Mouse (Mus musculus) liver, embryonic 14.5 days (tissue): Measurements from ENCODE around the gene Bcor. TPM values are rescaled to one million over a fixed set of nuclear protein-coding genes. Genes with fewer than 3 reads are reported as not detected.

Experiments
- ATAC-seq: fragments of 200-750 bp; cut with Nextera tagmentation; 2 replicates; pipeline ENCODE4 v1.8.0; 2017; ENCODE audit warnings: moderate number of reproducible peaks, mild to moderate bottlenecking, moderate library complexity; ENCODE audit not compliant: insufficient read depth
- DNase-seq, 3 experiments: peaks; one replicate each; pipeline ENCODE4 v3.0.0-alpha.2; 2012 to 2013; ENCODE audit warnings: low read depth in 3 of 3, low spot score in 3 of 3
- H3K27ac ChIP-seq: fragments of 300-500 bp; sonication (generic); 2 replicates; pipeline ENCODE4 v1.5.1; 2014; ENCODE audit warnings: moderate library complexity, mild to moderate bottlenecking, control low read depth, inconsistent platforms
- H3K27me3 ChIP-seq: fragments of 300-500 bp; sonication (generic); 2 replicates; pipeline ENCODE4 v1.6.1; 2014; ENCODE audit warnings: mild to moderate bottlenecking, low read length, moderate library complexity; ENCODE audit not compliant: control insufficient read depth, insufficient read depth
- H3K36me3 ChIP-seq: fragments of 300-500 bp; sonication (generic); replicated peaks from 2 replicates; pipeline ENCODE4 v1.6.1; 2014; ENCODE audit warnings: low read depth; ENCODE audit not compliant: control insufficient read depth, insufficient read depth
- H3K4me1 ChIP-seq, 2 experiments: fragments of 200-500 bp in 1 of 2; fragments of 300-500 bp in 1 of 2; sonication (generic) in 1 of 2; replicated peaks; 2 replicates each; pipeline ENCODE4 v1.6.1; 2012 to 2014; ENCODE audit warnings: antibody characterized with exemption in 1 of 2, inconsistent platforms in 1 of 2, low read length in 1 of 2; ENCODE audit not compliant: control insufficient read depth in 2 of 2, insufficient read depth in 2 of 2
- H3K4me2 ChIP-seq: fragments of 300-500 bp; sonication (generic); 2 replicates; pipeline ENCODE4 v1.6.1; 2014; ENCODE audit warnings: low read depth, mild to moderate bottlenecking, control low read depth, moderate library complexity
- H3K4me3 ChIP-seq, 2 experiments: fragments of 200-500 bp in 1 of 2; fragments of 300-500 bp in 1 of 2; sonication (generic) in 1 of 2; 2 replicates each; pipeline ENCODE4 v1.5.1; 2012 to 2014; ENCODE audit warnings: low read depth in 2 of 2, low read length in 2 of 2, mild to moderate bottlenecking in 2 of 2, control low read depth in 1 of 2, inconsistent platforms in 1 of 2, moderate library complexity in 1 of 2; ENCODE audit not compliant: insufficient read depth in 1 of 2
- H3K9ac ChIP-seq: fragments of 300-500 bp; sonication (generic); replicated peaks from 2 replicates; pipeline ENCODE4 v1.6.1; 2014; ENCODE audit warnings: mild to moderate bottlenecking, control low read depth, moderate library complexity
- H3K9me3 ChIP-seq: fragments of 300-500 bp; sonication (generic); 2 replicates; pipeline ENCODE4 v1.6.1; 2016; ENCODE audit warnings: low read length, mixed read lengths; ENCODE audit not compliant: control insufficient read depth
- CTCF ChIP-seq: IDR thresholded peaks from 2 replicates; pipeline ENCODE4 v1.5.1; 2016; ENCODE audit warnings: antibody characterized with exemption, low read depth, control low read depth
- EP300 ChIP-seq: IDR thresholded peaks from 2 replicates; pipeline ENCODE4 v1.6.1; 2016; ENCODE audit warnings: antibody characterized with exemption, low read depth
- WGBS: fragments of 180-500 bp; shearing (Covaris S2); extraction: QIAGEN DNeasy Blood & Tissue Kit; methylation state at CpG from one replicate; pipeline ENCODE4 v1.1.7; 2014; ENCODE audit not compliant: insufficient replicate concordance; 5-methylcytosine and 5-hydroxymethylcytosine counted together
- polyA plus RNA-seq, 2 experiments: library from polyadenylated mRNA; depleted of rRNA in 1 of 2; stranded (reverse) in 1 of 2; unstranded in 1 of 2; fragments of >200 nt; fragmentation: Nextera tagmentation in 1 of 2; extraction: Ambion mirVana in 1 of 2; gene quantifications; 2 replicates each; pipeline versions ENCODE4 v1.2.1 to v1.2.3; 2012 to 2014

The Bcor gene
- polyA plus RNA-seq, 2 experiments, result 4.6 to 4.7 TPM

DNA sequence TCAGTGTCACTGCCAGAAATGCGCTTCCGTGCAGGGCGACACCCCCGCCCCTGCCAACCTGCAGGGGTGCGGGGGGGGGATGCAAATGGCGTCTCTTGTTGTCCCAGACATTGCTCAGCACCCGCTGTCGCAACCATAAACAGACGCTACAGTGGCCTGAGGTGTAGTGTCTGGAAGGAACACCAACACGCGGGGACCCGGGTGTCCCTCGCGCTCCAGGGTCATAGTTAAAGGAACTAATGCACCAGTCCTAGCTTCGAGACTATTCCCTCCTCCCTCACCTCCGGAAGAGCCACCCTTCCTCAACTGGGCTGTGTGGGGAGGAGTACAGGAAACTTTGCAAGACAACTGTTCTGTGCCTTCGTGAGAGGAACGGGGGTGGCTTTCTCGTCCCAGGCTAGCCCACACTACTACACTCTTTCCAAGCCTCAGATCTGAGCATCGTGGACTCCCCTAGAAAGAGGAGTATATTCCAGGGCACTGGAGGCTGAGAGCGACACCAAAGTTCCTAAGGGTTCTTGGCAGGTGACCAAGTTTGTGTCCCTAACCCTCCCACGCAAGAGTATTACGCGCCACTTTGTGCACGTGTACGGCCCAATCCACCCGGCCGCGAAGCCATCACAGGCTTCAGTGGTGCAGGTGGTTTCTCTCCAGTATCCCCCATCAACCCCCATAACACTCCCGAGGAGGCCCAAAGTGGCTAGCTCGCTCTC lies 1.2 kb downstream of the Bcor start:
- no peak overlapping the region for H3K27ac ChIP-seq
- H3K9ac ChIP-seq, result no peak overlapping the region
- ATAC-seq (peak; percentile 8; the same call in 1 of the 2 replicates), DNase-seq (no peak)
- H3K9me3 ChIP-seq, result no peaks in the 10 kb centered on the region
- H3K4me2 ChIP-seq, result peak overlapping the region; percentile 47
- no peak for TF ChIP-seq CTCF
- 4% methylated on average over 31 of the region's 31 CpGs for WGBS
- H3K27me3 ChIP-seq, result peaks cover 68% of the 10 kb centered on the region
- peak overlapping the region; percentile 8 to 38 for H3K4me3 ChIP-seq
- 0 out of 4 replicates have a peak, but pooled peaks cover 0 to 2% of the 10 kb centered on the region in 2 experiments for H3K4me1 ChIP-seq
- no peaks in the 10 kb centered on the region for H3K36me3 ChIP-seq

DNA sequence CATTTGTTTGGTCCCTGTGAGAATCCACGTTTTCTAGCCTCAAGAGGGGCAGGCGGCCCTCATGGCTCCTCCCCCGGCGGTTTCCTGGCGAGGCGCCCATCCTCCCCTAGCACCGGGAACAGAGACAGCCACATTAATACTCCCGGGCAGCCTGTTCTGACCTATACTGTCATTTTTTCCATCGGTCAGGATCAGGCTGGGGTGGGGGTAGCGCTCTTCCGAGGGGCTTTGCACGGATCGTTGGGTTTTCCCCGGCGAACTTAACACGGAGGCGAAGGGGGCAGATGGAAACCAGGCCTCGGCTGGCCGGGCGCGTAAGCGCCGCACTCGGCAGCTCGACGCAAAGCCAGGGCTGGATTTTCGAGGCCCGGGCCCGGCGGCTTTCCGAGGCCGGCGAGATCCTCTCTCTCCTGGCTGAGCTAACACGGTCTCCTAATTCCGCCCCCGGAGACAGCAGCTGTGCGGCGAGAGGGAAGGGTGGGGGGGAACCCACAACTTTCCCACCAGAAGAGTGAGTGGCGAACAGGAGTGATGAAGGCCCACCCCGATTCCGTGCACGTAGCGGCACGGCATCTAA lies 1.8 kb downstream of the Bcor start:
- no peak for TF ChIP-seq CTCF
- TF ChIP-seq EP300, result no peak
- H3K4me3 ChIP-seq, result peak overlapping the region; percentile 23 to 47
- H3K4me1 ChIP-seq, result 0 out of 4 replicates have a peak, but pooled peaks cover 0 to 2% of the 10 kb centered on the region in 2 experiments
- no peaks in the 10 kb centered on the region for H3K9me3 ChIP-seq
- no peak overlapping the region for H3K9ac ChIP-seq
- H3K36me3 ChIP-seq, result no peaks in the 10 kb centered on the region
- H3K27me3 ChIP-seq, result peaks cover 73% of the 10 kb centered on the region
- DNase-seq (no peak), ATAC-seq (peak; percentile 15; the same call in 1 of the 2 replicates)
- 2% methylated on average over 43 of the region's 44 CpGs for WGBS
- no peak overlapping the region for H3K27ac ChIP-seq
- peak overlapping the region; percentile 47 for H3K4me2 ChIP-seq

DNA sequence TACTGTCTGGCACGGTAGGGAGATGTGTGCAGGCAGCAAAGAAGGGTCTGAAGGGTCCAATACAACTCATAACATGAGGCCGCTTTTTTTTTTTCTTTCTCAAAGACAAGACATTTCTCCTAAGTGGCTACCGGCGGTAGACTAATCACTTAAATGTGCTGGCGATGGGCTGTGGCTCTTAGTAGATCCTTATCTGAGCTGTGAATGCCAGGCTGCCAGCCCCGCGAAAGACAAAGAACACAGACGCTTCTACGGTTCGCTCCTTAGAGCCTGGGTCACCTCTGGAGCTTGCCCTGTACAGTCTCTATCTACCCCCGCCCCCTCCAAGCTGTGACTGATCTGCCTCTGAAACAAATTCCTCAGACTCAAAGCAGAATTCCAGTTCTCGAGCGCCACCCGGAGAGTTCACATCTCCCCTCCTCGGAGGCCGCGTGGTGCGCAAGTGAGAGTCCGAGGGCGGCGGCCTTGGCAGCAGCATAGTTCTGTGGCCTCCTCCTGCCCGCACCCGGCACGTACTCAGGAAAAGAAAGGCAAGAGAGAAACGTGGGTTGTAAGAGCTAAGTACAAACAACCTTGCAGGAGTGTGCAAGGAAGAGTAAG lies 2.7 kb downstream of the Bcor start:
- peaks cover 81% of the 10 kb centered on the region for H3K27me3 ChIP-seq
- DNase-seq (no peak), ATAC-seq (no peak)
- H3K36me3 ChIP-seq, result no peaks in the 10 kb centered on the region
- no peak overlapping the region for H3K4me3 ChIP-seq
- no peak overlapping the region for H3K9ac ChIP-seq
- WGBS, result 7% methylated on average over 25 of the region's 25 CpGs
- H3K27ac ChIP-seq, result no peak overlapping the region
- H3K4me2 ChIP-seq, result peak overlapping the region; percentile 47
- peaks cover 0 to 6% of the 10 kb centered on the region in 2 experiments; a peak in 2 of 4 replicates for H3K4me1 ChIP-seq
- H3K9me3 ChIP-seq, result no peaks in the 10 kb centered on the region
- no peak for TF ChIP-seq EP300
- TF ChIP-seq CTCF, result no peak

DNA sequence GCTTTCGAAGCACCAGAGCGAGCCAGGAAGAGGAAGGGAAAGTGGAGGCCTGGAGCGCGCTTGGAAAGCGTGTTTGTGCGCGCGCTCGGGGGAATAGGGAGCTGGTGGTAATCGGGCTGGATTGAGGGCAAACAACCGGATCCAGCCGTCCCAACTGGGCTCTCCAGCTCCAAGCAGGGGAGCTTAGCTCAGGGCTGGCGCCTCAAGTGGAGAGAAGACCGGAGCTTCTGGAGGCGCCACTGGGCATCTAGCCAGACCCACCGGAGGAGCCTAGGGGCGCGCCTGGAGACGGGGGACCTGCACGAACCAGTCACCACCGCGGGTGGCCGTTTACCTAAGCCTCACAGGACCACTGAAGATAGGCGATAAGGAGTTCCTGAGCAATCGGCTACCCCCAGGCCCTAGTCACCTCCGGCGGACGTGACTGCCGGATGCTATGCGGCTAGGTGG lies 4.3 kb downstream of the Bcor start:
- peak overlapping the region; percentile 37 for H3K4me2 ChIP-seq
- TF ChIP-seq CTCF (no peak), EP300 (no peak)
- no peaks in the 10 kb centered on the region for H3K9me3 ChIP-seq
- no peak overlapping the region for H3K27ac ChIP-seq
- ATAC-seq (no peak), DNase-seq (no peak)
- 2% methylated on average over 28 of the region's 30 CpGs for WGBS
- H3K36me3 ChIP-seq, result no peaks in the 10 kb centered on the region
- 0 out of 4 replicates have a peak overlapping the region, but pooled peaks of 1 of the 2 experiments have one; percentile 10 for H3K4me3 ChIP-seq
- peaks cover 95% of the 10 kb centered on the region for H3K27me3 ChIP-seq
- H3K4me1 ChIP-seq, result peaks cover 0 to 8% of the 10 kb centered on the region in 2 experiments; a peak in 2 of 4 replicates
- no peak overlapping the region for H3K9ac ChIP-seq
